In genomic region chr6:86610714-86611113, GRCm38 (mm10) we compare ENCODE assay signal across 15 mouse cellular contexts. TPM values are rescaled to one million over a fixed set of nuclear protein-coding genes. Genes with fewer than 3 reads are reported as not detected.
DNase-seq lines count a peak whose midpoint lies in the region; TF ChIP-seq lines count a peak whose summit lies in the region.
"Had no signal": no experiment of that assay in that cellular context is flagged by ENCODE, and none has a peak within 500 bp of the region (broad histone marks: within the 10 kb centered on the region; RNA-seq: fewer than 3 reads in every experiment).

No protein-coding gene starts in this region.

- peak overlapping the region; percentile 32; the same call in 1 of the 2 replicates for H3K27ac ChIP-seq in small intestine, adult 2 months (ENCODE audit: insufficient read depth, low read depth, low read length)
- no peak overlapping the region for H3K27ac ChIP-seq in embryonic facial prominence, embryonic 10.5 days (replicated peaks)
- H3K27ac ChIP-seq: left cerebral cortex, adult 2 months; neural tube, embryonic 13.5 days had no signal

- no peaks in the 10 kb centered on the region for H3K27me3 ChIP-seq in small intestine, adult 2 months (ENCODE audit: control insufficient read depth, insufficient read depth, low read length)
- no peaks in the 10 kb centered on the region for H3K27me3 ChIP-seq in embryonic facial prominence, embryonic 10.5 days (replicated peaks; ENCODE audit: low read depth, poor library complexity, severe bottlenecking)
- H3K27me3 ChIP-seq: neural tube, embryonic 13.5 days had no signal

- H3K36me3 ChIP-seq in small intestine, adult 2 months (ENCODE audit: control insufficient read depth, insufficient read depth, low read length), result no peaks in the 10 kb centered on the region
- no peaks in the 10 kb centered on the region for H3K36me3 ChIP-seq in embryonic facial prominence, embryonic 10.5 days (replicated peaks)
- H3K36me3 ChIP-seq: neural tube, embryonic 13.5 days had no signal

- no peak for TF ChIP-seq POLR2A in small intestine, adult 2 months (IDR thresholded peaks at IDR 0.05; ENCODE audit: low read depth, low read length)

- H3K4me3 ChIP-seq in small intestine, adult 2 months (ENCODE audit: low read depth, low read length), result no peak overlapping the region
- H3K4me3 ChIP-seq in embryonic facial prominence, embryonic 10.5 days, result no peak overlapping the region
- H3K4me3 ChIP-seq: left cerebral cortex, adult 2 months; neural tube, embryonic 13.5 days had no signal

- peak; percentile 41 for DNase-seq in ovary, postnatal 36 days (ENCODE audit: low spot score)
- DNase-seq in ovary, postnatal 14 days (ENCODE audit: low spot score), result no peak
- DNase-seq in fibroblast of lung, adult 2 months (ENCODE audit: low read depth), result peak; percentile 43
- DNase-seq in lung, adult 18-20 months, result peak; percentile 93 to 94
- no peak for DNase-seq in B cell, adult 2 months
- no peak for DNase-seq in embryonic facial prominence, embryonic 10.5 days (ENCODE audit: low spot score)
- DNase-seq: cerebellum, adult 11 months; embryo, embryonic 11 days; heart, postnatal 14 days; liver; spleen, adult 18-20 months; thymus, postnatal 25 days had no signal

- WGBS in small intestine, adult 2 months, result 31% methylated on average over 5 of the region's 5 CpGs
- WGBS in embryonic facial prominence, embryonic 10.5 days, result 60% methylated on average over 5 of the region's 5 CpGs

- H3K4me1 ChIP-seq in small intestine, adult 2 months (ENCODE audit: control insufficient read depth, insufficient read depth, insufficient read length, low read length), result peaks cover 44% of the 10 kb centered on the region
- H3K4me1 ChIP-seq in embryonic facial prominence, embryonic 10.5 days, result no peaks in the 10 kb centered on the region
- H3K4me1 ChIP-seq: neural tube, embryonic 13.5 days had no signal

- H3K9me3 ChIP-seq in embryonic facial prominence, embryonic 10.5 days, result no peaks in the 10 kb centered on the region
- H3K9me3 ChIP-seq: neural tube, embryonic 13.5 days had no signal

- no peak for TF ChIP-seq CTCF in small intestine, adult 2 months (IDR thresholded peaks at IDR 0.05; ENCODE audit: extremely low read depth, insufficient read length, insufficient replicate concordance, low read depth, low read length)

RNA-seq across cellular contexts. Expression of gene Asprv1, which starts 17.2 kb away (rescaled TPM):
- polyA plus RNA-seq in small intestine, adult 2 months (2012; rRNA removed), result 0.20 and 0.23 TPM in 2 replicates
- 0.69 and 1.3 TPM in 2 replicates for polyA plus RNA-seq in embryonic facial prominence, embryonic 10.5 days (2016; fragmentation: Nextera tagmentation; extraction: Ambion mirVana)

RNA-seq across cellular contexts. Expression of gene Mxd1, which starts 58.2 kb away (rescaled TPM):
- polyA plus RNA-seq in small intestine, adult 2 months (2012; rRNA removed), result 87.2 and 413 TPM in 2 replicates
- 9.5 and 11.4 TPM in 2 replicates for polyA plus RNA-seq in embryonic facial prominence, embryonic 10.5 days (2016; fragmentation: Nextera tagmentation; extraction: Ambion mirVana)

Comparison
In these comparisons a context has a peak if more than half of its experiments do, and no peak if none do; other contexts are left out.
1. DNase-seq: peak in ovary, postnatal 36 days (single experiment), fibroblast of lung, adult 2 months (single experiment) and lung, adult 18-20 months (2 of 2); none in ovary, postnatal 14 days (single experiment), B cell, adult 2 months (0 of 2) and embryonic facial prominence, embryonic 10.5 days (single experiment).